Mouse (Mus musculus) neural tube, embryonic 14.5 days (tissue): ENCODE measurements at regions not wholly inside any gene's neighbourhood (a gene's known extent, or its start where the extent isn't known, plus 50 kb on each side); places are given as distances from the start of the nearest gene placed in this dataset.
"Not testable (repeated sequence)": the region's sequence is repeated elsewhere in the genome, so short reads cannot be mapped to it uniquely, and the experiment has no call there.

Experiments
- ATAC-seq: fragments of 200-750 bp; cut with Nextera tagmentation; 2 replicates; pipeline ENCODE4 v1.8.0; 2017; ENCODE audit warnings: low read depth, mild to moderate bottlenecking, moderate TSS enrichment, moderate library complexity
- H3K27ac ChIP-seq: fragments of 300-500 bp; sonication (generic); 2 replicates; pipeline ENCODE4 v1.5.1; 2014; ENCODE audit warnings: low read depth, mild to moderate bottlenecking, control low read depth, low read length, moderate library complexity, mixed read lengths
- H3K27me3 ChIP-seq: fragments of 300-500 bp; sonication (generic); 2 replicates; pipeline ENCODE4 v1.6.1; 2014; ENCODE audit warnings: low read length; ENCODE audit not compliant: control insufficient read depth, insufficient read depth
- H3K36me3 ChIP-seq: fragments of 300-500 bp; sonication (generic); 2 replicates; pipeline ENCODE4 v1.6.1; 2014; ENCODE audit warnings: low read length, mixed read lengths; ENCODE audit not compliant: control insufficient read depth, insufficient read depth
- H3K4me1 ChIP-seq: fragments of 300-500 bp; sonication (generic); 2 replicates; pipeline ENCODE4 v1.6.1; 2014; ENCODE audit warnings: low read length; ENCODE audit not compliant: control insufficient read depth, insufficient read depth
- H3K4me2 ChIP-seq: fragments of 300-500 bp; sonication (generic); 2 replicates; pipeline ENCODE4 v1.6.1; 2014; ENCODE audit warnings: mild to moderate bottlenecking, low read depth, low read length, control low read depth
- H3K4me3 ChIP-seq: fragments of 300-500 bp; sonication (generic); 2 replicates; pipeline ENCODE4 v1.5.1; 2014; ENCODE audit warnings: low read depth, low read length, control low read depth, mixed read lengths
- H3K9ac ChIP-seq: fragments of 300-500 bp; sonication (generic); replicated peaks from 2 replicates; pipeline ENCODE4 v1.6.1; 2014; ENCODE audit warnings: low read depth, mild to moderate bottlenecking, control low read depth, low read length, mixed read lengths
- H3K9me3 ChIP-seq: fragments of 300-500 bp; sonication (generic); 2 replicates; pipeline ENCODE4 v1.6.1; 2016; ENCODE audit warnings: low read length; ENCODE audit not compliant: control insufficient read depth
- WGBS: fragments of 180-500 bp; shearing (Covaris S2); extraction: QIAGEN DNeasy Blood & Tissue Kit; methylation state at CpG from one replicate; pipeline ENCODE4 v1.1.7; 2014; 5-methylcytosine and 5-hydroxymethylcytosine counted together

DNA sequence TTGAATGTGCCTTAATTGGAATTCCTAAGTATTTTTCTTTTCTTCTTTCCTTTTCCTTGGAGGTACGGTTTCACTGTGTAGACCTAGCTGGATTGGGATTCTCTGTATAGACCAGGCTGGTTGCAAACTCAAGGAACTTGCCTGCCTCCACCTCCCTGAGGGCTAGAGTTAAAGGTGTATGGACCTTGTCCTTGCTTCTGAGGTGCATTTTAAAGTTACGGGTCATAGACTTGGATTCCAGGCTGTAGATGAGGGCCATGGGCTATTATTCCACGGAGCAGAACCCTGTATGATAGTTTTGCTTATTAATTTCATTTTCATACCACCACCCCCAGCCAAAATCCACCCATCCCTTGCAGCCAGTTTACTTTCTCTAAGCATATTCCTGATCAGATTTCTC is 50.7 kb upstream of the Wdr26 start:
- ATAC-seq, result no peak
- Histone ChIP-seq H3K36me3 (no peaks in the 10 kb centered on the region), H3K4me1 (no peaks in the 10 kb centered on the region), H3K9ac (no peak overlapping the region), H3K9me3 (no peaks in the 10 kb centered on the region), H3K27ac (no peak overlapping the region), H3K27me3 (no peaks in the 10 kb centered on the region), H3K4me2 (no peak overlapping the region), H3K4me3 (no peak overlapping the region)
- 93% methylated on average over 3 of the region's 3 CpGs for WGBS

DNA sequence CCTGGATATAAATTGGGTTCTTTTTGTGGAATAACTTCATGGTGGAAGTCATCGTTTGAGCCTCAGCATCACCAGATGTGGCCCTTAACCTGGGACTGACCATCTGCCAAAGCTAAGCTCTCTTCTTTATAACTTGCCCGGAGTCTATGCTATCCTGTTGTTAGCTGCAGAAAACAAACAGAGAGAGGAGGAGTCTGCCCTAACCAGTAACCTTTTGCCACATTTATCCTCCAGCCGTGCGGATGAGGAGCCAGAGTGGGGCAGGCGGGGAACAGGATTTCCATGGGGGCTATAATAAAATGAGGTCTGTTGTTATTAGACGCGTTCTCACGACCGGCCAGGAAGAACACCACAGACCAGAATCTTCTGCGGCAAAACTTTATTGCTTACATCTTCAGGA is 51.4 kb upstream of the Wdr26 start:
- H3K9me3 ChIP-seq, result no peaks in the 10 kb centered on the region
- no peak overlapping the region for H3K4me2 ChIP-seq
- H3K4me3 ChIP-seq, result no peak overlapping the region
- no peaks in the 10 kb centered on the region for H3K36me3 ChIP-seq
- no peak overlapping the region for H3K27ac ChIP-seq
- no peaks in the 10 kb centered on the region for H3K4me1 ChIP-seq
- ATAC-seq, result no peak
- 88% methylated on average over 10 of the region's 10 CpGs for WGBS
- H3K9ac ChIP-seq, result no peak overlapping the region
- H3K27me3 ChIP-seq, result no peaks in the 10 kb centered on the region

DNA sequence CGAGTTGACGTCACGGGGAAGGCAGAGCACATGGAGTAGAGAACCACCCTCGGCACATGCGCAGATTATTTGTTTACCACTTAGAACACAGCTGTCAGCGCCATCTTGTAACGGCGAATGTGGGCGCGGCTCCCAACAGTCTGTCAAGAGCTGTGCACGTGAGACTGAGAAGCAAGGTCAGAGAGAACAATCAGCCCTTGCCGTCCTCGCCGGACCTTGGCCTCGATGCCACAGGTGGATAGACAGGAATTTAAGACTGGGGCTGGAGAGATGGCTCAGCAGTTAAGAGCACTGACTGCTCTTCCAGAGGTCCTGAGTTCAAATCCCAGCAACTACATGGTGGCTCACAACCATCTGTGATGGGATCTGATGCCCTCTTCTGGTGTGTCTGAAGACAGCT is 58.7 kb upstream of the Wdr26 start:
- H3K4me1 ChIP-seq, H3K9me3 ChIP-seq, ATAC-seq, H3K9ac ChIP-seq, H3K27ac ChIP-seq, H3K4me2 ChIP-seq, H3K4me3 ChIP-seq, H3K27me3 ChIP-seq, H3K36me3 ChIP-seq: not testable (repeated sequence)
- WGBS, result 96% methylated on average over 10 of the region's 15 CpGs

DNA sequence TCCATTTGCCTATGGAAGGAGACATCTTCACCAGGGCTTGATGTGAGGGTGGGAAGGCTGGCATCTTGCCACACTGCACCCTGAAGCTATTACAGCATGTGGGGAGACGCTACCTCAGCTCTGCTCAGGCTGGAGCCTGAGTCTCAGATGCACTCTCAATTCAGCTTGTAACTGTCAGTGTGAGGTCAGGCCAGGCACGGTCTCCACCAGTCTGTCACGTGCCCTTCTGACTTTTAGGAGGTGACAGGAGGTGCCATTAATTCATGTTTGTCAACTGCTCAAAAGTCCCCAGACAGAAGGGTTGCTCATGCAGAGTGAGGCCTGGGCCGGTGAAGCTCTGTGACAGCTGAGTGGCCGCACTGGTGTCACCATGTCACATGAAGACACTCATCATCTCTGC is 59.4 kb upstream of the Wdr26 start:
- Histone ChIP-seq H3K27ac (no peak overlapping the region), H3K9me3 (no peaks in the 10 kb centered on the region), H3K4me1 (no peaks in the 10 kb centered on the region), H3K4me3 (no peak overlapping the region), H3K36me3 (no peaks in the 10 kb centered on the region), H3K27me3 (no peaks in the 10 kb centered on the region), H3K4me2 (no peak overlapping the region), H3K9ac (no peak overlapping the region)
- WGBS, result 67% methylated on average over 5 of the region's 5 CpGs
- no peak for ATAC-seq

DNA sequence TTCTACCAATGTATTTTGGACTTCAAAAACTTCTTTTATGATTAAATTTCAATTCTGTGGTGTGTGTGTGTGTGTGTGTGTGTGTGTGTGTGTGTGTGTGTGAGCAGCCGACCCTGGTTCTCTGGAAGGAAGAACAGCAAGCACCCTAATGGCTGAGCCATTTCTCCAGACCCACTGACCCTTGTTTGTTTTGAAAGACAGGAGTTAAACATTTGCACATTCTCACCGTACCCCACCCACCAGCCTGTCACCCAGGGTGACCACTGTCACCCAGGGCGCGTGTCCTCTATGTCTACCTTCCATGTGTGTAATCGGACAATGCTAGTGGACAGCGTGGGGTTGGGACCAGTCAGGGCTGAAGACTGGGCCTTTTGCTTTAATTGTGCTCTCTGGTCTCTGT is 60.0 kb upstream of the Wdr26 start:
- Histone ChIP-seq H3K27ac (no peak overlapping the region), H3K4me3 (no peak overlapping the region), H3K4me2 (no peak overlapping the region), H3K36me3 (no peaks in the 10 kb centered on the region), H3K4me1 (no peaks in the 10 kb centered on the region), H3K9me3 (no peaks in the 10 kb centered on the region), H3K27me3 (no peaks in the 10 kb centered on the region), H3K9ac (no peak overlapping the region)
- no peak for ATAC-seq
- 86% methylated on average over 6 of the region's 6 CpGs for WGBS

DNA sequence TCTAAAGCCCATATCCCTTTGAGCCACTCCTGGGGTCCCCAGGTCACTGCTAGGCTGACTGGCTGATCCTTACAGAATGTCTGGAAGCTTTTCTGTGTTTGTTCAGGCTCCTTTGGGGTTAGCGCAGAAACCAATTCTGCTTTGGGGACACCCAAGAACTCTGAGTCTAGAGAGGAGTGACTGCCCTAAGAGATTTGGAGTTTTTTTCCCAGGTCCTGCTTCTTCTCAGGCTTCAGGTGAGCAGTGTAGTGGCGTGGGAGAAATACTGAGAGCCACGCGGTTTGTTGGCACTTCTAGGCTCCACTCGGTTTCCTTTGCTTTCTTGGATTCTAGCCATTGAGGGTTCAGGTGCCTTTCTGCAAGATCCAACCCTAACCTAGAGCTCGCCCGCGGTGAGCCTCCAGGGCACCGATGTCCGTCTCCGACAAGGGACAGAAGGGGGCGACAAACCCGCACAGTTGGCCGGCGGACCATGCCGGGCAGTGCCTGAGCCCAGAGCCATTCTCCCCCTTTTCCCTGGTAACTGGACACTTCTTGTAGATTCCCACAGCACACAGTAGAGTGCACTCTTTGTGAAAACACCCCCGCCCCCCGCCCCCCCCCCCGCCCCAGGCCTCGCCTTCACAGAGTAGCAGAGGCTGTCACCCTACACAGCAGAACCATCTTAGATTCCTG is 61.0 kb upstream of the Wdr26 start:
- no peak overlapping the region for H3K4me2 ChIP-seq
- 5% methylated on average over 20 of the region's 20 CpGs for WGBS

DNA sequence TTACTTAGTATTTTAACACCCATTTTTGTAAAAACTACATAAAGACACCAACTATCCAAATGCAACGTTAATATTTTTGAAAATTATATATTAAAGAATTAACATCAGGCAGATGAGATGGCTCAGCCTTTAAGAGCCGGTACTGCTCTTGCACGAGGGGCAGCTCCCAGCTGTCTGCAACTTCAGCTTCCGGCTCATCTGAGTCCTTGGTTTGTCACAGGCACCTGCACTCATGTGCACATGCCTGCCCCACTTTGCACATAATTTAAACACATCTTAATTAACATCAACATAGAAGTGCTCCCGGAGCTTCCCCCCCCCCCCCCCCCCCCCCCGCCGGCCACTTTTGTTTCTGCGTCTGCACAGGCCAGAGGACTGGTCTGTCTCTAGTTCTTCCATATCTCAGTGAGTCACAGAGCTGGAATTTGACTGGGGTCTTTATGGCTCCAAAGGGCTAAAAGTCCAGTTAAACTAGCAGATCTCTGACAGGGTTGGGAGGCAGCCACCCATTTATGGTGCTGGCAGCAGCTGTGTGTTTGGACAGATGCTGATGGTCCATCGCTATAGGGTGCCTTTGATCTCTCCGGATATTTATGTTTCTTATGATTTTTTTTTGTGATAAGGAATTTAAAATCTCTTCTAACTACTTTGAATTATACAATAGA is 61.9 kb upstream of the Wdr26 start:
- Histone ChIP-seq H3K36me3 (no peaks in the 10 kb centered on the region), H3K4me2 (no peak overlapping the region), H3K4me3 (no peak overlapping the region), H3K9ac (no peak overlapping the region), H3K27me3 (no peaks in the 10 kb centered on the region), H3K27ac (no peak overlapping the region), H3K9me3 (no peaks in the 10 kb centered on the region), H3K4me1 (no peaks in the 10 kb centered on the region)
- ATAC-seq, result no peak
- 52% methylated on average over 8 of the region's 10 CpGs for WGBS

More for the DNA sequence above, 61.0 kb upstream of the Wdr26 start:
- no peak overlapping the region for H3K4me3 ChIP-seq
- peak; percentile 93 for ATAC-seq
- no peaks in the 10 kb centered on the region for H3K27me3 ChIP-seq
- no peak overlapping the region for H3K9ac ChIP-seq
- no peaks in the 10 kb centered on the region for H3K9me3 ChIP-seq
- no peak overlapping the region for H3K27ac ChIP-seq
- H3K4me1 ChIP-seq, result no peaks in the 10 kb centered on the region
- no peaks in the 10 kb centered on the region for H3K36me3 ChIP-seq

DNA sequence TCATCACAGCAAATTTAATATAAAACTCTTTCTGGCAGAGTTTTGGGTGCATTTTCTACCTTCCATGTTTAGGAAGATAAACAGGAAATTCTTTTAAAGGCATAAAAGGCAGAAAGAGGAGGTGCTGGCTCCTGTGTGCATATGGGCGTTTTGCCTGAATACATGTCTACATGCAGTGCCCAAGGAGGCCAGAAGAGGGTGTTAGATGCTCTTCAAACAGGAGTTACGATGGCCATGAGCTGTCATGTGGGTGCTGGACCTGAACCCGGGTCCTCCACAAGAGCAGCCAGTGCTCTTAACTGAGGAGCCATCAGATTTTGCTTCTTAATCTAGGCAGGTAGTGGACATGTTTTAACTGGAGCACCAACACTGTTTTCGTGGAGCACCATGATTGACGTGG is 69.0 kb upstream of the Wdr26 start:
- Histone ChIP-seq H3K9ac (no peak overlapping the region), H3K4me3 (no peak overlapping the region), H3K4me1 (no peaks in the 10 kb centered on the region), H3K27me3 (no peaks in the 10 kb centered on the region), H3K9me3 (no peaks in the 10 kb centered on the region), H3K27ac (no peak overlapping the region), H3K36me3 (no peaks in the 10 kb centered on the region), H3K4me2 (no peak overlapping the region)
- 88% methylated on average over 5 of the region's 5 CpGs for WGBS
- ATAC-seq, result no peak

DNA sequence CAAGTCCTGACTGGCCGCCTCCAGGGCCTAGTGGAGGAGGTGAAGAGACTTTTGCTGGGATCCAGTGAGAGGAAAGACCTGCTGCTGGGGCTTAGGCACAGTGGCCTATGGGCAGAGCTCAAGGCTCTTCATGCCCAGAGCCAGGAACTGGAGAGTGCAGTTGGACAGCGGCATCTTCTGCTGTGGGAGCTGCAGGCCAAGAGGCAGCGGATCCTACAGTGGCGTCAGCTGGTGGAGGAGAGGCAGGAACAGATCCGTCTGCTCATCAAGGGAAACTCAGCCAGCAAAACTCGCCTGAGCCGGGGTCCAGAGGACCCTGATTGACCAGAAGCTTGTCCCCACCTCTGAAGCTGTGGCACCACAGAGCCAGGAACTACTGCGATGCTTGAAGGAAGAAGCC is 69.4 kb upstream of the Cnih3 start:
- H3K9me3 ChIP-seq, H3K9ac ChIP-seq, H3K4me1 ChIP-seq, ATAC-seq, H3K36me3 ChIP-seq, H3K4me2 ChIP-seq, H3K4me3 ChIP-seq, H3K27ac ChIP-seq, H3K27me3 ChIP-seq: not testable (repeated sequence)
- 87% methylated on average over 8 of the region's 8 CpGs for WGBS
